Mouse (Mus musculus): ENCODE results near the gene Egfl7. TPM values are rescaled to one million over a fixed set of nuclear protein-coding genes. Genes with fewer than 3 reads are reported as not detected.

Gene Egfl7
- polyA plus RNA-seq, 1 experiment from 2014 or later, result 54.3 TPM

DNA sequence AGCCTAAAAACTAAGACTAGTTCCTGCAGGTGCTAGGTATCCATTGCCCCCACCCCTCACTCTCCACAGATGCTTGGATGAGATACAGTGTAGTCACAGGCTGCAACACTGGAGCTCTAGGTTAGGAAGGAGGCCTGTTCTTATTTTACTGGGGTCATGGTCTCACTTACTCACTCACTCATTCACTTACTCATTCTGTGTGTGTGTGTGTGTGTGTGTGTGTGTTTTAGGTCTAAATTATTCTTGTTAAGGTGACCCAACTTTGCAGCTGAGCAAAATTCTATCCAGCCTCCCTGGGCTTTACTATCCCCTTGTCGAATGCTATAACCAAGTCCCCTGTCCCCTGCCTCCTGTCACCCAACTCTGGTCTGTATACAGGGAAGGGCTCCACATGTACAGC is 21.8 kb downstream of the Egfl7 start:
- H3K36me3 ChIP-seq (replicated peaks; ENCODE audit: control insufficient read depth, insufficient read depth, low read depth, low read length), result no peaks in the 10 kb centered on the region
- DNase-seq (ENCODE audit: low spot score), result no peak
- ATAC-seq (replicated peaks; ENCODE audit: insufficient number of reproducible peaks, low FRiP score, low TSS enrichment, low read depth), result no peak
- 76% methylated on average over 1 of the region's 1 CpGs for WGBS
- H3K4me1 ChIP-seq (ENCODE audit: control insufficient read depth, insufficient read depth, low read length), result no peaks in the 10 kb centered on the region; the same call in 1 of the 2 replicates
- H3K4me2 ChIP-seq (ENCODE audit: low read depth, low read length), result no peak overlapping the region
- no peaks in the 10 kb centered on the region for H3K9me3 ChIP-seq (replicated peaks; ENCODE audit: control insufficient read depth, low read length)
- H3K27ac ChIP-seq (replicated peaks; ENCODE audit: low read depth, low read length), result no peak overlapping the region
- H3K27me3 ChIP-seq (ENCODE audit: control insufficient read depth, insufficient read depth, low read length), result no peaks in the 10 kb centered on the region; the same call in 1 of the 2 replicates
- H3K4me3 ChIP-seq (ENCODE audit: low read depth, low read length), result no peak overlapping the region
- H3K9ac ChIP-seq (replicated peaks; ENCODE audit: low read length), result no peak overlapping the region

DNA sequence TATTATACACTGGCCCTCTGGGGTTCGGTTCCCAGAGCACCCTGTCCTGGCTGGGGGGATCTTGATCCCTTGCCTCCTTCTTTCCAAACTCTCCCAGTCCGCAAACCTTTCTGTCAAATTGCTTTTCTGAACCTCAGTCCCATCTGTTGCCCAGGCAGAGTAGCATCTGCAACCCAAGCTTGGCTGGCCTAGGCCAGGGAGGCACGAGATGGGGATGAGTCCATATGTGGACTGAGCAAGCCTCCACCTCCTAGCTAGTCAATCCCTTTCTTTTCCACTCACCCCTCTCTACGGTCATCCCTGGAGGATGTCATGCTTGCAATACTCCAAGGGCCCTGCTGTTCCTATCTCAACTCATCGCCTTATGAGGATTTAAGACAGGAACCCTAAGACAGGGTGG is 22.8 kb downstream of the Egfl7 start:
- Histone ChIP-seq H3K36me3 (replicated peaks; ENCODE audit: control insufficient read depth, insufficient read depth, low read depth, low read length) (no peaks in the 10 kb centered on the region), H3K9ac (replicated peaks; ENCODE audit: low read length) (no peak overlapping the region), H3K4me2 (ENCODE audit: low read depth, low read length) (no peak overlapping the region), H3K27me3 (ENCODE audit: control insufficient read depth, insufficient read depth, low read length) (no peaks in the 10 kb centered on the region; the same call in 1 of the 2 replicates), H3K4me1 (ENCODE audit: control insufficient read depth, insufficient read depth, low read length) (no peaks in the 10 kb centered on the region; the same call in 1 of the 2 replicates), H3K27ac (replicated peaks; ENCODE audit: low read depth, low read length) (no peak overlapping the region), H3K9me3 (replicated peaks; ENCODE audit: control insufficient read depth, low read length) (no peaks in the 10 kb centered on the region), H3K4me3 (ENCODE audit: low read depth, low read length) (no peak overlapping the region)
- WGBS, result 84% methylated on average over 5 of the region's 5 CpGs
- DNase-seq (ENCODE audit: low spot score) (no peak), ATAC-seq (replicated peaks; ENCODE audit: insufficient number of reproducible peaks, low FRiP score, low TSS enrichment, low read depth) (no peak)

DNA sequence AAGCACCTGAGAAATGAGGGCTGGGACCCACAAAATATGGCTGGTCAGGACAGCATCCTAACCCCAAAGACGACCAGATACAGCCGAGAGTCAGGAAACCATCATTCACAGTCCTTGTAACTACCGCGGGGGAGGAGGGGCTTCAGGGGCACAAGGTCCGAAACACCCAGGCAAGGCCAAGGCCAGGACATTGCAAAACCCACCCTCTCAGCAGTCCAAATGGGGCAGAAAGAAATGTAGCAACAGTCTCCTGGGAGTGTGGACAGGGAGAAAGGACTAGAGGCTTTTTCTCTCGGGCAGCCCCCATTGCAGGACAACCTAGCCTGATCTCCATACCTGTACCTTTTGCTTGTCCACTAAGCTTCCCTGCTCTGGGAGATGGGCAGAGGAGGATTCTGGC is 23.3 kb downstream of the Egfl7 start:
- WGBS, result 16% methylated on average over 6 of the region's 6 CpGs
- Histone ChIP-seq H3K9ac (replicated peaks; ENCODE audit: low read length) (peak overlapping the region; percentile 77), H3K4me3 (ENCODE audit: low read depth, low read length) (peak overlapping the region; percentile 54), H3K4me2 (ENCODE audit: low read depth, low read length) (peak overlapping the region; percentile 91), H3K4me1 (ENCODE audit: control insufficient read depth, insufficient read depth, low read length) (no peaks in the 10 kb centered on the region; the same call in 1 of the 2 replicates), H3K27ac (replicated peaks; ENCODE audit: low read depth, low read length) (no peak overlapping the region), H3K27me3 (ENCODE audit: control insufficient read depth, insufficient read depth, low read length) (no peaks in the 10 kb centered on the region; the same call in 1 of the 2 replicates), H3K36me3 (replicated peaks; ENCODE audit: control insufficient read depth, insufficient read depth, low read depth, low read length) (no peaks in the 10 kb centered on the region), H3K9me3 (replicated peaks; ENCODE audit: control insufficient read depth, low read length) (no peaks in the 10 kb centered on the region)
- ATAC-seq (replicated peaks; ENCODE audit: insufficient number of reproducible peaks, low FRiP score, low TSS enrichment, low read depth) (no peak), DNase-seq (ENCODE audit: low spot score) (no peak)

DNA sequence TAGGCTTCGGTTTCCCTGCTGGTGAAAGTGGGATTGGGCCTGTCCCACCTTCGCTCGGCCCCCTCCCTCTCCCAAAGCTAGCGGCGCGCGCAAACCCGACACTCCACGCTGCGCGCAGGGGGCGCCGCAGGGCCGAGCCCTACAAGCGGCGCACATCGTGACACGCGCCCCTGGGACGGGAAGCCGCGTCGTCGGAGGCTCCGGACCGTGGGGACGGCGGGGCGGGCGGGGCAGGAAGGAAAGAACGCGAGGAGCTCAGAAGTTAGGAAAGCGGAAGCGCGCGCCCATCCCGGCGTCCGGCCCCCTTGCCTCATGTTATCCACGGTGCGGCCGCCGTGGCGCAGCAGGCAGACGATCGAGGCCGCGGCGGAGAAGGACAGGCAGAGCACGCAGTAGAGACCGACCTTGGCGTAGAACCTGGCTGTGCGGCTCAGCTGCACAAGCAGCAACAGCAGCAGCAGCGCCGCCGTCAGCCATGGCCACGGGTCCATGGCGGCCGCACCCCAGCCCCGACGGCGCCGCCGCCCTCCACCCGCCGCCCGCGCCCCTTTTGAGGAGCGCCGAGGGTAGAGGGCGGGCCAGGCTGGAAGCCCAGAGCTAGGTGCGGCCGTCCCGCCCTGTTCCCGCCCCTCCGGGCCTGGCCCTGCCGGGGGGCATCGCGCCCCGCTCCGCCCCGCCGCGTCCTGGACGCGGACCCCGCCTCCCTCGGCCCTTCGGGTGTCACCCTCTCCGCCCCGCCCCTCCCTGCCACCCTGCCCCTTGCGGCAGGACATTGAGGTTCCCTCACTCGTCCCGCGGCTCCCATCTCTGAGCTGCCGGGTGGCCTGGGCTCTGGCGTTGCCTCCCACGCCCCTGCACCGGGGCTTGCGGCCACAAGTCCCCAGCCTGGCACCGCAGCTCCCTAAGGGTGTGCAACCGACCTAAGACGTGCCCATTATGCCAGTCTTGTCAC is 24.2 kb downstream of the Egfl7 start, which contains the start of gene Agpat2:
Gene Agpat2 (minus strand): TSS at position 698 of the 952 bp plus-strand sequence.
- H3K27ac ChIP-seq (replicated peaks; ENCODE audit: low read depth, low read length), result no peak within 1 kb of the TSS
- peak; percentile 63 for ATAC-seq (replicated peaks; ENCODE audit: insufficient number of reproducible peaks, low FRiP score, low TSS enrichment, low read depth)
- peak within 1 kb of the TSS; percentile 77 for H3K9ac ChIP-seq (replicated peaks; ENCODE audit: low read length)
- peak; percentile 77 for DNase-seq (ENCODE audit: low spot score)
- no peaks in the 10 kb centered on the region for H3K9me3 ChIP-seq (replicated peaks; ENCODE audit: control insufficient read depth, low read length)
- no peaks in the 10 kb centered on the region for H3K36me3 ChIP-seq (replicated peaks; ENCODE audit: control insufficient read depth, insufficient read depth, low read depth, low read length)
- WGBS, result under 1% methylated on average over 81 of the region's 103 CpGs
- H3K4me2 ChIP-seq (ENCODE audit: low read depth, low read length), result peak within 1 kb of the TSS; percentile 91
- H3K4me1 ChIP-seq (ENCODE audit: control insufficient read depth, insufficient read depth, low read length), result no peaks in the 10 kb centered on the region; the same call in 1 of the 2 replicates
- peak within 1 kb of the TSS; percentile 54 for H3K4me3 ChIP-seq (ENCODE audit: low read depth, low read length)
- H3K27me3 ChIP-seq (ENCODE audit: control insufficient read depth, insufficient read depth, low read length), result no peaks in the 10 kb centered on the region; the same call in 1 of the 2 replicates

DNA sequence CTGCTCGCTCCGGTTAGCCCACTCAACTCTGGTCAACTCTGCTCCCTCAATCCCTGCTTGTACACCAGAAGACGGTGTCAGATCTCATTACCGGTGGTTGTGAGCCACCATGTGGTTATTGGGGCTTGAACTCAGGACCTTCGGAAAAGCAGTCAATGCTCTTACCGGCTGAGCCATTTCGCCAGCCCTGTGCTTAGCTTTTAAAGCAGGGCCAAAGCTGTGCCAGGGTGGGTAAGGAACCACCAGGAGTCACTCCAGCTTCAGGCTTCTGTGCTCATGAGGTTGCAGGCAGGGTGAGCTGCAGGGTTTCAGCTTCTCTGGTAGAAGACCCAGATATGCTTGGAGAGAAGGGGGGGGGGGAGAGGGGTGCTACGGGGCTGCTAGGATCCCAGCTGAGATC is 25.5 kb downstream of the Egfl7 start:
- Histone ChIP-seq H3K27ac (replicated peaks; ENCODE audit: low read depth, low read length) (no peak overlapping the region), H3K4me1 (ENCODE audit: control insufficient read depth, insufficient read depth, low read length) (no peaks in the 10 kb centered on the region; the same call in 1 of the 2 replicates), H3K4me3 (ENCODE audit: low read depth, low read length) (no peak overlapping the region), H3K4me2 (ENCODE audit: low read depth, low read length) (no peak overlapping the region), H3K27me3 (ENCODE audit: control insufficient read depth, insufficient read depth, low read length) (no peaks in the 10 kb centered on the region; the same call in 1 of the 2 replicates), H3K36me3 (replicated peaks; ENCODE audit: control insufficient read depth, insufficient read depth, low read depth, low read length) (no peaks in the 10 kb centered on the region), H3K9ac (replicated peaks; ENCODE audit: low read length) (no peak overlapping the region), H3K9me3 (replicated peaks; ENCODE audit: control insufficient read depth, low read length) (no peaks in the 10 kb centered on the region)
- WGBS, result 78% methylated on average over 8 of the region's 8 CpGs
- ATAC-seq (replicated peaks; ENCODE audit: insufficient number of reproducible peaks, low FRiP score, low TSS enrichment, low read depth), result no peak
- DNase-seq (ENCODE audit: low spot score), result no peak

DNA sequence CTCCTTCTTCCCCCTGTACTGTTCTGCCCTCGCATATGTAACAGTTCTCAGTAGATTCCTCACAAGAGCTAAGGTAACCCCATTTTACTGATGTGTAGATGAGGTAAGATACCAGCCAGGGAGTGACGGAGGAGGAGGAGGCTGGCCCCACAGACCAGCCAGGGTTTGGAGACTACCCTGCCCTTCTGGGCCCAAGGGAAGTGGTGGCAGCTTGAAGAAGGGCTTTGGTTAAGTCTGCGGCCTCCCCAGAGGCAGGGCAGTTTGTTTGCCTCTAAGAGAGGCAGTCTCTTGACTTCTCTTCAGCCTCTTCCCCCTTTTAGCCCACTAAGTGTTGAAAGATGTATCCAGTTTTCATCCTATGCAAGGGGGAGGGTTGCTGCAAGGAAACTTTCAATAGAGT is 26.8 kb downstream of the Egfl7 start:
- Histone ChIP-seq H3K36me3 (replicated peaks; ENCODE audit: control insufficient read depth, insufficient read depth, low read depth, low read length) (no peaks in the 10 kb centered on the region), H3K27me3 (ENCODE audit: control insufficient read depth, insufficient read depth, low read length) (no peaks in the 10 kb centered on the region; the same call in 1 of the 2 replicates)

DNA sequence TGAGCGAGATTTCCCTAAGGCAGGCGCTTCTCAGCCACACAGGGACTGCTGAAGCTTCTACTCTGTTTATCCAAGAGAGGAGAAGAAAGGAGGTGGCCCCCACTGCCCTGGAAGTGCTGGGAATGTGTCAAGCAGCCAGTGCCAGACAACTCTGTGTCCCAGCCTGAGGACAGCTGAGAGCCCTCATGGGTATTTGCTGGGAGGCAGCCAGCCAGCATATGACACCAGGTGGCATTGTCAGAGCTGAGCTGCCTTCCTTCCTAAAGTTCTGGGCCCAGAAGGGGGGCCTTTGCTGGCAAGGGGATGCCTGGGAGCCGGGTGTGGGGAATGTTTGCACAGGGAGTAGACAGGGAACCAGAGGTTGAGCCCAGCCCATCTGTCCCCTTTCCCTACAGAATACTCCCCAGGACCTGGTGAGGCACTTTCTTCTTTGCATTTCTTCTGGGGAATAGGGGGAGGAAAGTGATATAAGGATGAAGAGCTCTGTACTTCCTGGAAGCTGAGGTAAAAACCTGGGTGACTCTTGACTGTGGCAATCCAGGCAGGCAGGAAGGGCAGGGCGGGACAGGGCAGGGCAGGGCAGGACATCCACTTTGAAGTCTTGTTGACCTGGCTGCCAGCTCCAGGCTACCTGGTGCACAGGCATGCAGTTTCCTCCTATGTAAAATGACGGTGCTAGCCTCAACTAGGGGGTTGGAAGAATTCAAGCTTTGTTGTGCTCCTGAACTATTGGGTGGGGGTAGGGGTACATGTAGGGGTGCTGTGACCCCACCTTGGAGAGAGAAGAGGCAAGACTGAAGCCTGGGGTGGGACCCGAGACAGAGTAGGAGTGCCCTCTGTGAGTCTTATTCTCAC is 27.5 kb downstream of the Egfl7 start:
- ATAC-seq (replicated peaks; ENCODE audit: insufficient number of reproducible peaks, low FRiP score, low TSS enrichment, low read depth), result no peak
- H3K9me3 ChIP-seq (replicated peaks; ENCODE audit: control insufficient read depth, low read length), result no peaks in the 10 kb centered on the region
- no peaks in the 10 kb centered on the region for H3K36me3 ChIP-seq (replicated peaks; ENCODE audit: control insufficient read depth, insufficient read depth, low read depth, low read length)
- no peak overlapping the region for H3K27ac ChIP-seq (replicated peaks; ENCODE audit: low read depth, low read length)
- no peaks in the 10 kb centered on the region; the same call in 1 of the 2 replicates for H3K4me1 ChIP-seq (ENCODE audit: control insufficient read depth, insufficient read depth, low read length)
- WGBS, result 57% methylated on average over 6 of the region's 6 CpGs
- no peak overlapping the region for H3K9ac ChIP-seq (replicated peaks; ENCODE audit: low read length)
- no peak overlapping the region for H3K4me3 ChIP-seq (ENCODE audit: low read depth, low read length)
- no peak for DNase-seq (ENCODE audit: low spot score)
- no peaks in the 10 kb centered on the region; the same call in 1 of the 2 replicates for H3K27me3 ChIP-seq (ENCODE audit: control insufficient read depth, insufficient read depth, low read length)
- H3K4me2 ChIP-seq (ENCODE audit: low read depth, low read length), result no peak overlapping the region

More for the DNA sequence above, 26.8 kb downstream of the Egfl7 start:
- no peak overlapping the region for H3K9ac ChIP-seq (replicated peaks; ENCODE audit: low read length)
- WGBS, result 70% methylated on average over 3 of the region's 3 CpGs
- no peak for ATAC-seq (replicated peaks; ENCODE audit: insufficient number of reproducible peaks, low FRiP score, low TSS enrichment, low read depth)
- H3K9me3 ChIP-seq (replicated peaks; ENCODE audit: control insufficient read depth, low read length), result no peaks in the 10 kb centered on the region
- H3K4me2 ChIP-seq (ENCODE audit: low read depth, low read length), result no peak overlapping the region
- H3K4me1 ChIP-seq (ENCODE audit: control insufficient read depth, insufficient read depth, low read length), result no peaks in the 10 kb centered on the region; the same call in 1 of the 2 replicates
- H3K27ac ChIP-seq (replicated peaks; ENCODE audit: low read depth, low read length), result no peak overlapping the region
- DNase-seq (ENCODE audit: low spot score), result no peak
- H3K4me3 ChIP-seq (ENCODE audit: low read depth, low read length), result no peak overlapping the region
